Mouse (Mus musculus): ENCODE results near the gene Pin1rt1. TPM values are rescaled to one million over a fixed set of nuclear protein-coding genes. Genes with fewer than 3 reads are reported as not detected.

Gene Pin1rt1
- total and polyA plus RNA-seq, 3 experiments: not detected

DNA sequence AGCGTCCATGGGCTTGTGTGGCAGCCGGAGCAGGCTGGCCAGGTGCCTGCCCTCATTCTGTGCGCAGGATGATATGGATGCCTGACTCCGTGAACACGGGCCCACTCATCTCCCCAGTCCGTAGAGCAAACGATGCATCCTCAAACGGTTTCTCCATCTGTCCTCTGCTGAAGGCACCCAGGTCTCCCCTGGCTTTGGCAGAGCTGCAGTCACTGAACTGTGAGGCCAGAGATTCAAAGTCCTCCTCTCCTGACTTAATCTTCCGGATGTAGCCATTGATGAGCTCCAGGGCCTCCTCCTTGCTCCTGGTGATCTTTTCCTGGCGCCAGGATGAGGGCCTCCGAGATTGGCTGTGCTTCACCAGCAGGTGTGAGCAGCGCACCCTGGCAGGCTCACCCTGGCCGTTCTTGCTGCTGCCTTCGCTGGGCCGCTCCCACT is 1.9 kb downstream of the Pin1rt1 start:
- in situ Hi-C loops (cut with MboI; ENCODE audit: low pct_ligation_motif_present, low pct_unique_long_range_greater_than_20kb, low sequenced_read_pairs): no loop called here
- Histone ChIP-seq H3K27me3 (replicated peaks) (no peaks in the 10 kb centered on the region), H3K4me1 (ENCODE audit: control insufficient read depth in 1 of 2, insufficient read depth in 2 of 2) (peaks cover 0 to 20% of the 10 kb centered on the region in 2 experiments; a peak in 3 of 4 replicates), H3K4me3 (replicated peaks in 1 of 3; ENCODE audit: low read depth in 2 of 3, low read length in 2 of 3, poor library complexity in 1 of 3) (no peak overlapping the region), H3K36me3 (replicated peaks in 1 of 2; ENCODE audit: control insufficient read depth in 1 of 2, insufficient read depth in 1 of 2, low read length in 1 of 2) (no peaks in the 10 kb centered on the region), H3K9ac (ENCODE audit: insufficient read depth, low read depth) (no peak overlapping the region), H3K27ac (ENCODE audit: insufficient read depth, low read depth) (no peak overlapping the region), H3K79me2 (replicated peaks; ENCODE audit: control insufficient read depth, extremely low read depth, insufficient read depth, poor library complexity, severe bottlenecking) (no peaks in the 10 kb centered on the region), H3K9me3 (replicated peaks; ENCODE audit: low read length) (no peaks in the 10 kb centered on the region), H3K4me2 (ENCODE audit: insufficient read depth, low read depth, poor library complexity, severe bottlenecking) (no peak overlapping the region)
- dilution Hi-C loops (cut with MboI; ENCODE audit: extremely low pct_ligation_motif_present, extremely low pct_unique_long_range_greater_than_20kb, low sequenced_read_pairs): no loop called here
- no peak for TF ChIP-seq PAX5 (IDR thresholded peaks at IDR 0.05; ENCODE audit: low read length)
- TF ChIP-seq CHD1 (IDR thresholded peaks at IDR 0.05; ENCODE audit: low read depth, low read length): no peak
- no peak for TF ChIP-seq ZMIZ1 (IDR thresholded peaks at IDR 0.05; ENCODE audit: low read depth, low read length)
- TF ChIP-seq BHLHE40 (IDR thresholded peaks at IDR 0.05; ENCODE audit: low read depth, low read length): no peak
- TF ChIP-seq ZNF384 (IDR thresholded peaks at IDR 0.05; ENCODE audit: low read depth, low read length): no peak
- no peak for TF ChIP-seq MXI1 (IDR thresholded peaks at IDR 0.05; ENCODE audit: low read depth, low read length)
- TF ChIP-seq USF1 (IDR thresholded peaks at IDR 0.05; ENCODE audit: low read depth, low read length): no peak
- TF ChIP-seq KAT2A (IDR thresholded peaks at IDR 0.05; ENCODE audit: insufficient replicate concordance, low read length): no peak
- TF ChIP-seq CHD2 (IDR thresholded peaks at IDR 0.05; ENCODE audit: low read length): no peak
- no peak for TF ChIP-seq MYC (IDR thresholded peaks at IDR 0.05; ENCODE audit: low read depth, low read length)
- TF ChIP-seq CTCF (conservative IDR thresholded peaks at IDR 0.05 in 1 of 2, IDR thresholded peaks at IDR 0.05 in 1 of 2; ENCODE audit: low read depth in 2 of 2, low read length in 2 of 2): no peak
- no peak for TF ChIP-seq SMC3 (IDR thresholded peaks at IDR 0.05; ENCODE audit: low read depth, low read length)
- no peak for TF ChIP-seq ELF1 (IDR thresholded peaks at IDR 0.05; ENCODE audit: low read depth, low read length)
- no peak for TF ChIP-seq TBP (conservative IDR thresholded peaks at IDR 0.05; ENCODE audit: low read depth, low read length)
- no peak for TF ChIP-seq MAX (IDR thresholded peaks at IDR 0.05; ENCODE audit: low read length)
- TF ChIP-seq MAFK (IDR thresholded peaks at IDR 0.05; ENCODE audit: insufficient replicate concordance, low read length): no peak
- TF ChIP-seq SIN3A (IDR thresholded peaks at IDR 0.05; ENCODE audit: low read length): no peak
- no peak for DNase-seq (ENCODE audit: extremely low read depth)

DNA sequence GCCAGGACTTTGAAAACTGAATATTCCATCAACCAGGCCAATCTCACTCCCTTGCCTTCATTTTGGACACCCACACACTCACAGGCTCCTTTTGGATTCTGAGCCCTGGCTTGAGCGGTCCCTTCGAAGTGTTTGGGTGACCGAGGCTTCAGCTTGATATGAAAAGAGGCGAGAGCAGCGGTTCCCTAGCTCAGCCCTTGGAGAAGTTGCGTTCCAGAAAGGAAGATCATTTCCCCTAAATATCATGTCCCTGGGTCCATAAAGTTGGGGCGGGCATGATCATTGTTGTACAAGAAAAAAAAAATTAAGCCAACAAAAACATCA is 3.7 kb downstream of the Pin1rt1 start:
- in situ Hi-C loops (cut with MboI; ENCODE audit: low pct_ligation_motif_present, low pct_unique_long_range_greater_than_20kb, low sequenced_read_pairs): no loop called here
- peaks cover 0 to 19% of the 10 kb centered on the region in 2 experiments; a peak in 3 of 4 replicates for H3K4me1 ChIP-seq (ENCODE audit: control insufficient read depth in 1 of 2, insufficient read depth in 2 of 2)
- no peak overlapping the region; the same call in 1 of the 2 replicates for H3K27ac ChIP-seq (ENCODE audit: insufficient read depth, low read depth)

More for the DNA sequence above, 3.7 kb downstream of the Pin1rt1 start:
- DNase-seq (ENCODE audit: extremely low read depth): no peak
- Histone ChIP-seq H3K4me3 (replicated peaks in 1 of 3; ENCODE audit: low read depth in 2 of 3, low read length in 2 of 3, poor library complexity in 1 of 3) (peak overlapping the region; percentile 44 to 72 (median 48)), H3K9ac (ENCODE audit: insufficient read depth, low read depth) (peak overlapping the region; percentile 68), H3K9me3 (replicated peaks; ENCODE audit: low read length) (no peaks in the 10 kb centered on the region), H3K79me2 (replicated peaks; ENCODE audit: control insufficient read depth, extremely low read depth, insufficient read depth, poor library complexity, severe bottlenecking) (no peaks in the 10 kb centered on the region), H3K27me3 (replicated peaks) (no peaks in the 10 kb centered on the region), H3K36me3 (replicated peaks in 1 of 2; ENCODE audit: control insufficient read depth in 1 of 2, insufficient read depth in 1 of 2, low read length in 1 of 2) (no peaks in the 10 kb centered on the region), H3K4me2 (ENCODE audit: insufficient read depth, low read depth, poor library complexity, severe bottlenecking) (peak overlapping the region; percentile 55)
- TF ChIP-seq E2F4 (IDR thresholded peaks at IDR 0.05; ENCODE audit: insufficient replicate concordance, low read depth, low read length) (no peak), CHD2 (IDR thresholded peaks at IDR 0.05; ENCODE audit: low read length) (no peak), USF1 (IDR thresholded peaks at IDR 0.05; ENCODE audit: low read depth, low read length) (no peak), UBTF (IDR thresholded peaks at IDR 0.05; ENCODE audit: low read depth, low read length) (0 out of 2 replicates have a peak, but pooled peaks have one; percentile 4), USF2 (conservative IDR thresholded peaks at IDR 0.05; ENCODE audit: low read depth, low read length) (no peak), TCF12 (IDR thresholded peaks at IDR 0.05; ENCODE audit: low read depth, low read length) (no peak), ZMIZ1 (IDR thresholded peaks at IDR 0.05; ENCODE audit: low read depth, low read length) (no peak)
- dilution Hi-C loops (cut with MboI; ENCODE audit: extremely low pct_ligation_motif_present, extremely low pct_unique_long_range_greater_than_20kb, low sequenced_read_pairs): no loop called here

Data from CH12.LX (cell line).